Mouse (Mus musculus): ENCODE data around the gene E430018J23Rik.
A peak's percentile ranks its signal among the peaks of the same experiment; 100 is the strongest.
"Not testable (repeated sequence)": the region's sequence is repeated elsewhere in the genome, so short reads cannot be mapped to it uniquely, and the experiment has no call there.

Gene E430018J23Rik

GRCm38 (mm10) chr7:127378310-127378921, 15.0 kb downstream of the E430018J23Rik start:
- no peak for DNase-seq (ENCODE audit: low read depth, low spot score)

- DNase-seq (ENCODE audit: low read depth, low spot score): peak; percentile 93
Measured at GRCm38 (mm10) chr7:127375271-127376245, 17.9 kb downstream of the E430018J23Rik start, which contains the start of gene Zfp747. Gene Zfp747 (minus strand): TSS chr7:127376050.

- not testable (repeated sequence) for DNase-seq (ENCODE audit: low read depth, low spot score)
Measured at GRCm38 (mm10) chr7:127371870-127372269, 21.6 kb downstream of the E430018J23Rik start.

GRCm38 (mm10) chr7:127371213-127371612, 22.2 kb downstream of the E430018J23Rik start:
- no peak for DNase-seq (ENCODE audit: low read depth, low spot score)

GRCm38 (mm10) chr7:127366249-127366648, 27.2 kb downstream of the E430018J23Rik start:
- no peak for DNase-seq (ENCODE audit: low read depth, low spot score)

- no peak for DNase-seq (ENCODE audit: low read depth, low spot score)
Measured at GRCm38 (mm10) chr7:127364166-127364565, 29.3 kb downstream of the E430018J23Rik start.

- DNase-seq (ENCODE audit: low read depth, low spot score): no peak
Measured at GRCm38 (mm10) chr7:127363475-127363921, 29.9 kb downstream of the E430018J23Rik start.

GRCm38 (mm10) chr7:127362418-127362817, 31.0 kb downstream of the E430018J23Rik start:
- DNase-seq (ENCODE audit: low read depth, low spot score): peak; percentile 67

- no peak for DNase-seq (ENCODE audit: low read depth, low spot score)
Measured at GRCm38 (mm10) chr7:127361449-127361848, 32.0 kb downstream of the E430018J23Rik start.

- no peak for DNase-seq (ENCODE audit: low read depth, low spot score)
Measured at GRCm38 (mm10) chr7:127360265-127360664, 33.2 kb downstream of the E430018J23Rik start.

- no peak for DNase-seq (ENCODE audit: low read depth, low spot score)
Measured at GRCm38 (mm10) chr7:127358472-127358871, 35.0 kb downstream of the E430018J23Rik start.

GRCm38 (mm10) chr7:127357871-127358270, 35.6 kb downstream of the E430018J23Rik start:
- DNase-seq (ENCODE audit: low read depth, low spot score): no peak

GRCm38 (mm10) chr7:127355796-127356195, 37.6 kb downstream of the E430018J23Rik start:
- DNase-seq (ENCODE audit: low read depth, low spot score): no peak

GRCm38 (mm10) chr7:127351230-127352004, 42.0 kb downstream of the E430018J23Rik start:
- DNase-seq (ENCODE audit: low read depth, low spot score): no peak

GRCm38 (mm10) chr7:127346676-127347075, 46.8 kb downstream of the E430018J23Rik start:
- no peak for DNase-seq (ENCODE audit: low read depth, low spot score)

GRCm38 (mm10) chr7:127345512-127346325, 47.7 kb downstream of the E430018J23Rik start, which contains the start of gene Zfp768:
Gene Zfp768 (minus strand): TSS chr7:127345589.
- DNase-seq (ENCODE audit: low read depth, low spot score): peak; percentile 96

GRCm38 (mm10) chr7:127345092-127345491, 48.3 kb downstream of the E430018J23Rik start:
- no peak for DNase-seq (ENCODE audit: low read depth, low spot score)

- DNase-seq (ENCODE audit: low read depth, low spot score): no peak
Measured at GRCm38 (mm10) chr7:127344371-127344770, 49.1 kb downstream of the E430018J23Rik start.

- no peak for DNase-seq (ENCODE audit: low read depth, low spot score)
Measured at GRCm38 (mm10) chr7:127343351-127344019, 49.9 kb downstream of the E430018J23Rik start.

- DNase-seq (ENCODE audit: low read depth, low spot score): no peak
Measured at GRCm38 (mm10) chr7:127342888-127343287, 50.5 kb downstream of the E430018J23Rik start.

All from mesoderm, embryonic 11.5 days (tissue).